Mouse (Mus musculus): ENCODE results near the gene Gpr83. TPM values are rescaled to one million over a fixed set of nuclear protein-coding genes. Genes with fewer than 3 reads are reported as not detected.

Gpr83 gene
- polyA plus RNA-seq, 1 experiment from 2014 or later = 1.7 TPM

- peaks cover 11% of the 10 kb centered on the region for H3K27me3 ChIP-seq (replicated peaks; ENCODE audit: control insufficient read depth, insufficient read depth, low read length)
- H3K4me3 ChIP-seq (ENCODE audit: low read length) = no peak overlapping the region
- 80% methylated on average over 3 of the region's 3 CpGs for WGBS
- no peak overlapping the region for H3K9ac ChIP-seq (ENCODE audit: low read depth, low read length)
- no peaks in the 10 kb centered on the region for H3K36me3 ChIP-seq (ENCODE audit: control insufficient read depth, insufficient read depth, low read length)
- H3K9me3 ChIP-seq (ENCODE audit: control insufficient read depth, low read length) = no peaks in the 10 kb centered on the region
- no peak overlapping the region for H3K4me2 ChIP-seq (ENCODE audit: low read length)
- ATAC-seq = no peak
- peaks cover 6% of the 10 kb centered on the region for H3K4me1 ChIP-seq (ENCODE audit: control insufficient read depth, insufficient read depth, low read depth, low read length)
- H3K27ac ChIP-seq (ENCODE audit: low read depth, low read length) = no peak overlapping the region
Measured at GRCm38 (mm10) chr9:14858782-14859181, 1.2 kb upstream of the Gpr83 start.

GRCm38 (mm10) chr9:14863126-14863525, 3.1 kb downstream of the Gpr83 start:
- H3K4me2 ChIP-seq (ENCODE audit: low read length) = no peak overlapping the region
- H3K9ac ChIP-seq (ENCODE audit: low read depth, low read length) = no peak overlapping the region
- ATAC-seq = no peak
- peaks cover 6% of the 10 kb centered on the region for H3K4me1 ChIP-seq (ENCODE audit: control insufficient read depth, insufficient read depth, low read depth, low read length)
- 96% methylated on average over 3 of the region's 3 CpGs for WGBS
- H3K4me3 ChIP-seq (ENCODE audit: low read length) = no peak overlapping the region
- H3K27me3 ChIP-seq (replicated peaks; ENCODE audit: control insufficient read depth, insufficient read depth, low read length) = peaks cover 11% of the 10 kb centered on the region
- H3K36me3 ChIP-seq (ENCODE audit: control insufficient read depth, insufficient read depth, low read length) = no peaks in the 10 kb centered on the region
- H3K9me3 ChIP-seq (ENCODE audit: control insufficient read depth, low read length) = no peaks in the 10 kb centered on the region
- H3K27ac ChIP-seq (ENCODE audit: low read depth, low read length) = no peak overlapping the region

- H3K4me2 ChIP-seq (ENCODE audit: low read length) = no peak overlapping the region
- WGBS = 82% methylated on average over 9 of the region's 9 CpGs
- H3K9me3 ChIP-seq (ENCODE audit: control insufficient read depth, low read length) = no peaks in the 10 kb centered on the region
- peaks cover 3% of the 10 kb centered on the region; the same call in 1 of the 2 replicates for H3K27me3 ChIP-seq (replicated peaks; ENCODE audit: control insufficient read depth, insufficient read depth, low read length)
- no peaks in the 10 kb centered on the region for H3K36me3 ChIP-seq (ENCODE audit: control insufficient read depth, insufficient read depth, low read length)
- no peak for ATAC-seq
- peaks cover 3% of the 10 kb centered on the region for H3K4me1 ChIP-seq (ENCODE audit: control insufficient read depth, insufficient read depth, low read depth, low read length)
- H3K4me3 ChIP-seq (ENCODE audit: low read length) = no peak overlapping the region
- H3K27ac ChIP-seq (ENCODE audit: low read depth, low read length) = no peak overlapping the region
- H3K9ac ChIP-seq (ENCODE audit: low read depth, low read length) = no peak overlapping the region
Measured at GRCm38 (mm10) chr9:14864726-14865125, 4.7 kb downstream of the Gpr83 start.

- Histone ChIP-seq H3K27ac (ENCODE audit: low read depth, low read length) (no peak overlapping the region), H3K9me3 (ENCODE audit: control insufficient read depth, low read length) (no peaks in the 10 kb centered on the region), H3K4me3 (ENCODE audit: low read length) (no peak overlapping the region), H3K4me1 (ENCODE audit: control insufficient read depth, insufficient read depth, low read depth, low read length) (no peaks in the 10 kb centered on the region; the same call in 1 of the 2 replicates), H3K4me2 (ENCODE audit: low read length) (no peak overlapping the region), H3K27me3 (replicated peaks; ENCODE audit: control insufficient read depth, insufficient read depth, low read length) (no peaks in the 10 kb centered on the region), H3K36me3 (ENCODE audit: control insufficient read depth, insufficient read depth, low read length) (no peaks in the 10 kb centered on the region), H3K9ac (ENCODE audit: low read depth, low read length) (no peak overlapping the region)
- 35% methylated on average over 7 of the region's 7 CpGs for WGBS
- ATAC-seq = peak; percentile 41; the same call in 1 of the 2 replicates
Measured at GRCm38 (mm10) chr9:14866957-14867356, 6.9 kb downstream of the Gpr83 start.

DNA sequence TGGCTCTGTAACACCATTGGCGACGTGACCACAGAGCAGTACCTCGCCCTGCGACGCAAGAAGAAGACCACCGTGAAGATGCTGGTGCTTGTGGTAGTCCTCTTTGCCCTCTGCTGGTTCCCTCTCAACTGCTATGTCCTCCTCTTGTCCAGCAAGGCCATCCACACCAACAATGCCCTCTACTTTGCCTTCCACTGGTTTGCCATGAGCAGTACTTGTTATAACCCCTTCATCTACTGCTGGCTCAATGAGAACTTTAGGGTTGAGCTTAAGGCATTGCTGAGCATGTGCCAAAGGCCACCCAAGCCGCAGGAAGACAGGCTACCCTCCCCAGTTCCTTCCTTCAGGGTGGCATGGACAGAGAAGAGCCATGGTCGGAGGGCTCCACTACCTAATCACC, 8.3 kb downstream of the Gpr83 start:
- Histone ChIP-seq H3K4me3 (ENCODE audit: low read length) (no peak overlapping the region), H3K27me3 (replicated peaks; ENCODE audit: control insufficient read depth, insufficient read depth, low read length) (no peaks in the 10 kb centered on the region), H3K27ac (ENCODE audit: low read depth, low read length) (no peak overlapping the region), H3K4me1 (ENCODE audit: control insufficient read depth, insufficient read depth, low read depth, low read length) (peaks cover 3% of the 10 kb centered on the region; the same call in 1 of the 2 replicates), H3K9me3 (ENCODE audit: control insufficient read depth, low read length) (no peaks in the 10 kb centered on the region), H3K9ac (ENCODE audit: low read depth, low read length) (no peak overlapping the region), H3K36me3 (ENCODE audit: control insufficient read depth, insufficient read depth, low read length) (no peaks in the 10 kb centered on the region), H3K4me2 (ENCODE audit: low read length) (no peak overlapping the region)
- no peak for ATAC-seq
- 96% methylated on average over 8 of the region's 8 CpGs for WGBS

GRCm38 (mm10) chr9:14870377-14870776, 10.4 kb downstream of the Gpr83 start:
- WGBS = 89% methylated on average over 2 of the region's 2 CpGs
- Histone ChIP-seq H3K27me3 (replicated peaks; ENCODE audit: control insufficient read depth, insufficient read depth, low read length) (no peaks in the 10 kb centered on the region), H3K4me3 (ENCODE audit: low read length) (no peak overlapping the region), H3K36me3 (ENCODE audit: control insufficient read depth, insufficient read depth, low read length) (no peaks in the 10 kb centered on the region), H3K9ac (ENCODE audit: low read depth, low read length) (no peak overlapping the region), H3K27ac (ENCODE audit: low read depth, low read length) (no peak overlapping the region), H3K9me3 (ENCODE audit: control insufficient read depth, low read length) (no peaks in the 10 kb centered on the region), H3K4me1 (ENCODE audit: control insufficient read depth, insufficient read depth, low read depth, low read length) (peaks cover 3% of the 10 kb centered on the region; the same call in 1 of the 2 replicates), H3K4me2 (ENCODE audit: low read length) (no peak overlapping the region)
- no peak for ATAC-seq

GRCm38 (mm10) chr9:14870802-14871201, 10.8 kb downstream of the Gpr83 start:
- no peak overlapping the region for H3K4me3 ChIP-seq (ENCODE audit: low read length)
- H3K36me3 ChIP-seq (ENCODE audit: control insufficient read depth, insufficient read depth, low read length) = no peaks in the 10 kb centered on the region
- H3K27ac ChIP-seq (ENCODE audit: low read depth, low read length) = no peak overlapping the region
- H3K4me1 ChIP-seq (ENCODE audit: control insufficient read depth, insufficient read depth, low read depth, low read length) = peaks cover 3% of the 10 kb centered on the region; the same call in 1 of the 2 replicates
- no peaks in the 10 kb centered on the region for H3K9me3 ChIP-seq (ENCODE audit: control insufficient read depth, low read length)
- H3K9ac ChIP-seq (ENCODE audit: low read depth, low read length) = no peak overlapping the region
- no peaks in the 10 kb centered on the region for H3K27me3 ChIP-seq (replicated peaks; ENCODE audit: control insufficient read depth, insufficient read depth, low read length)
- no peak for ATAC-seq
- WGBS = 88% methylated on average over 10 of the region's 10 CpGs
- no peak overlapping the region for H3K4me2 ChIP-seq (ENCODE audit: low read length)

DNA sequence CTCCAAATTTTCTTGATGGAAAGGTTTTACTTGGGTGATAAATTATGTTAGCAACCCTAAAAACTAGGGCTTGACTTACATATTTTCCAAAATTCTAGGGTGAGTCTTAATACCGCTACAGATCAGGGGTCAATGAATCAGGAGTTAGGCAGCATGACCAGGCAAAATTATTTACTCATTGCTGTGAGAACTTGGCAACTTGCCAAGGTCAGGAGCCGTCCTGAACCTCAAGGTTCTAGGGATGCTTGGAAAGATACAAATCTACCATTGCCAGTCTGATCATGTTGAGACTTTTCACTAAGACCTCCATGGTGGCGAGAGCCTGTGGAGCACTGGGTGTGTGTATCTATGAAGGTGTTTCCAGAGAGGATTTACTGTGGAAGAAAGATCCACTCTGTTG, 11.5 kb downstream of the Gpr83 start:
- WGBS = 66% methylated on average over 3 of the region's 3 CpGs
- no peak overlapping the region for H3K27ac ChIP-seq (ENCODE audit: low read depth, low read length)
- no peaks in the 10 kb centered on the region for H3K36me3 ChIP-seq (ENCODE audit: control insufficient read depth, insufficient read depth, low read length)
- H3K9ac ChIP-seq (ENCODE audit: low read depth, low read length) = no peak overlapping the region
- peaks cover 3% of the 10 kb centered on the region; the same call in 1 of the 2 replicates for H3K4me1 ChIP-seq (ENCODE audit: control insufficient read depth, insufficient read depth, low read depth, low read length)
- H3K27me3 ChIP-seq (replicated peaks; ENCODE audit: control insufficient read depth, insufficient read depth, low read length) = no peaks in the 10 kb centered on the region
- H3K9me3 ChIP-seq (ENCODE audit: control insufficient read depth, low read length) = no peaks in the 10 kb centered on the region
- H3K4me3 ChIP-seq (ENCODE audit: low read length) = no peak overlapping the region
- no peak overlapping the region for H3K4me2 ChIP-seq (ENCODE audit: low read length)
- no peak for ATAC-seq

DNA sequence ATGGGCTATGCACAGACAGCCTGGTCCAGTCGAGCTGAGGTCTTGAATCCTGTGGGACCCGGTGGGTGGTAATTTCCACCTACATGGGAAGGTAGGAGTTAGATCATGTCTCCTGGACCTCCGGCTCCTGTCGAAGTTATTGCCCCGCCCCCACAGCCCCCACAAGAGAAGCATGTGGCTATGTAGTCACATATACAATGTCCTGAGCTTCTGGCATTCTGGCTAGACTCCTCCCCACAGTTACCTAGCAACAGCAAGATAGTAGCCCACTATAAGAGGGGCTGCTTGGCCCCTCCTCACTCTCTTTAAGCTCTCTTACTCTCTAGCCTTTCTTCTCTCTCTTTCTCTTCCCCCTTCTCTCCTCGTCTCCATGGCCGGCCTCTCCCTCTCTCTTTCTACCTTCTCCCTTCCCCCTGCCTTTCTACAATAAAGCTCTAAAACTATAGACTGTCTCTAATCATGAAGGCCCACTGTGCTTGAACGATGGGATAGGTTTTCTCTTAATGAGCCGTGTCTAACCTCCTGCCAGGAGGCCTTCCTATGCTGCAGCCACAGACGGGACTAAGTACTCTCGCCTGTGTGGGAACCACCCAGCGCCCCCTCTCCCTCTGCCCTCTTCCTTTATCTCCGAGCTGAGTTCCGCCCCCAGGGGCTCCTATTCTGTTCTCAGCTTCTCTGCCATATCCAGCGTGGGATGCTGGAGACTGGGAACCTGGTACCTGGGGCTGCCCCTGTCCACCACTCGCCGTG, 12.3 kb downstream of the Gpr83 start:
- no peak overlapping the region for H3K4me2 ChIP-seq (ENCODE audit: low read length)
- no peak overlapping the region for H3K27ac ChIP-seq (ENCODE audit: low read depth, low read length)
- no peak overlapping the region for H3K9ac ChIP-seq (ENCODE audit: low read depth, low read length)
- no peak overlapping the region for H3K4me3 ChIP-seq (ENCODE audit: low read length)
- H3K9me3 ChIP-seq (ENCODE audit: control insufficient read depth, low read length) = no peaks in the 10 kb centered on the region
- no peaks in the 10 kb centered on the region for H3K36me3 ChIP-seq (ENCODE audit: control insufficient read depth, insufficient read depth, low read length)
- 15% methylated on average over 17 of the region's 17 CpGs for WGBS
- no peaks in the 10 kb centered on the region for H3K27me3 ChIP-seq (replicated peaks; ENCODE audit: control insufficient read depth, insufficient read depth, low read length)
- peaks cover 3% of the 10 kb centered on the region; the same call in 1 of the 2 replicates for H3K4me1 ChIP-seq (ENCODE audit: control insufficient read depth, insufficient read depth, low read depth, low read length)
- ATAC-seq = peak; percentile 80

Measured in hindbrain, embryonic 16.5 days (tissue).